Mouse (Mus musculus) liver, embryonic 13.5 days (tissue): ENCODE results near the gene Mlxipl. TPM values are rescaled to one million over a fixed set of nuclear protein-coding genes. Genes with fewer than 3 reads are reported as not detected.

Source experiments
- ATAC-seq: fragments of 200-750 bp; cut with Nextera tagmentation; 2 replicates; pipeline ENCODE4 v1.8.0; 2017; ENCODE audit warnings: low read depth, mild to moderate bottlenecking, moderate number of reproducible peaks, moderate library complexity
- DNase-seq: peaks from one replicate; pipeline ENCODE4 v3.0.0; 2022
- H3K27ac ChIP-seq: fragments of 300-500 bp; sonication (generic); 2 replicates; pipeline ENCODE4 v1.5.1; 2015; ENCODE audit warnings: moderate library complexity, mild to moderate bottlenecking, inconsistent platforms
- H3K27me3 ChIP-seq: fragments of 300-500 bp; sonication (generic); 2 replicates; pipeline ENCODE4 v1.6.1; 2015; ENCODE audit warnings: mild to moderate bottlenecking, inconsistent platforms
- H3K36me3 ChIP-seq: fragments of 300-500 bp; sonication (generic); 2 replicates; pipeline ENCODE4 v1.6.1; 2015; ENCODE audit warnings: mild to moderate bottlenecking, inconsistent platforms
- H3K4me1 ChIP-seq: fragments of 300-500 bp; sonication (generic); replicated peaks from 2 replicates; pipeline ENCODE4 v1.6.1; 2015; ENCODE audit warnings: inconsistent platforms
- H3K4me2 ChIP-seq: fragments of 300-500 bp; sonication (generic); 2 replicates; pipeline ENCODE4 v1.6.1; 2015; ENCODE audit warnings: inconsistent platforms, mild to moderate bottlenecking, moderate library complexity
- H3K4me3 ChIP-seq: fragments of 300-500 bp; sonication (generic); replicated peaks from 2 replicates; pipeline ENCODE4 v1.5.1; 2015; ENCODE audit warnings: mild to moderate bottlenecking, inconsistent platforms
- H3K9ac ChIP-seq: fragments of 300-500 bp; sonication (generic); 2 replicates; pipeline ENCODE4 v1.6.1; 2015; ENCODE audit warnings: mild to moderate bottlenecking, inconsistent platforms
- H3K9me3 ChIP-seq: fragments of 300-500 bp; sonication (generic); replicated peaks from 2 replicates; pipeline ENCODE4 v1.6.1; 2016; ENCODE audit warnings: inconsistent platforms
- WGBS: fragments of 180-500 bp; shearing (Covaris S2); methylation state at CpG from one replicate; pipeline ENCODE4 v1.1.7; 2015; ENCODE audit not compliant: insufficient replicate concordance; 5-methylcytosine and 5-hydroxymethylcytosine counted together
- polyA plus RNA-seq: library from polyadenylated mRNA; unstranded; fragments of >200 nt; fragmentation: Nextera tagmentation; extraction: Ambion mirVana; gene quantifications from 2 replicates; pipeline ENCODE4 v1.2.1, GENCODE M21; 2015

The Mlxipl gene
- polyA plus RNA-seq, 1 experiment from 2014 or later: 8.5 TPM

- Histone ChIP-seq H3K4me2 (peak overlapping the region; percentile 95; the same call in 1 of the 2 replicates), H3K4me3 (no peak overlapping the region)
These were observed 23.7 kb upstream of the Mlxipl start for GRCm38 (mm10) chr5:135066008-135066407.

GRCm38 (mm10) chr5:135070448-135070847 lies 19.2 kb upstream of the Mlxipl start:
- Histone ChIP-seq H3K9me3 (no peaks in the 10 kb centered on the region), H3K4me3 (no peak overlapping the region), H3K27ac (no peak overlapping the region), H3K36me3 (peaks cover 21% of the 10 kb centered on the region; the same call in 1 of the 2 replicates), H3K27me3 (0 out of 2 replicates have a peak, but pooled peaks cover 4% of the 10 kb centered on the region), H3K4me1 (peaks cover 29% of the 10 kb centered on the region), H3K4me2 (no peak overlapping the region), H3K9ac (no peak overlapping the region; the same call in 1 of the 2 replicates)
- DNase-seq (peak; percentile 29), ATAC-seq (peak; percentile 67)
- whole genome bisulfite sequencing: 49% methylated on average over 3 of the region's 3 CpGs

More at GRCm38 (mm10) chr5:135066008-135066407, 23.7 kb upstream of the Mlxipl start:
- H3K27me3 ChIP-seq: no peaks in the 10 kb centered on the region
- WGBS: 80% methylated on average over 3 of the region's 3 CpGs
- DNase-seq (no peak), ATAC-seq (no peak)
- no peak overlapping the region for H3K27ac ChIP-seq
- H3K9ac ChIP-seq: no peak overlapping the region
- peaks cover 29% of the 10 kb centered on the region for H3K36me3 ChIP-seq
- H3K9me3 ChIP-seq: no peaks in the 10 kb centered on the region
- H3K4me1 ChIP-seq: peaks cover 40% of the 10 kb centered on the region

GRCm38 (mm10) chr5:135072061-135072460 lies 17.6 kb upstream of the Mlxipl start:
- Histone ChIP-seq H3K9ac (no peak overlapping the region), H3K27ac (no peak overlapping the region), H3K4me3 (no peak overlapping the region), H3K27me3 (0 out of 2 replicates have a peak, but pooled peaks cover 4% of the 10 kb centered on the region), H3K4me2 (no peak overlapping the region), H3K4me1 (peaks cover 23% of the 10 kb centered on the region), H3K36me3 (peaks cover 10% of the 10 kb centered on the region; the same call in 1 of the 2 replicates), H3K9me3 (no peaks in the 10 kb centered on the region)
- ATAC-seq: no peak
- DNase-seq: no peak
- WGBS: 69% methylated on average over 2 of the region's 2 CpGs

- Histone ChIP-seq H3K9ac (no peak overlapping the region), H3K9me3 (no peaks in the 10 kb centered on the region), H3K4me2 (no peak overlapping the region), H3K27ac (no peak overlapping the region), H3K4me3 (no peak overlapping the region), H3K36me3 (0 out of 2 replicates have a peak, but pooled peaks cover 4% of the 10 kb centered on the region), H3K4me1 (peaks cover 30% of the 10 kb centered on the region), H3K27me3 (0 out of 2 replicates have a peak, but pooled peaks cover 4% of the 10 kb centered on the region)
- DNase-seq: no peak
- 47% methylated on average over 6 of the region's 6 CpGs for WGBS
- ATAC-seq: no peak
These were observed 17.0 kb upstream of the Mlxipl start for GRCm38 (mm10) chr5:135072720-135073119.

- 40% methylated on average over 24 of the region's 26 CpGs for WGBS
- 0 out of 2 replicates have a peak, but pooled peaks cover 5% of the 10 kb centered on the region for H3K27me3 ChIP-seq
- H3K4me1 ChIP-seq: peaks cover 38% of the 10 kb centered on the region
- H3K4me3 ChIP-seq: no peak overlapping the region
- no peaks in the 10 kb centered on the region for H3K9me3 ChIP-seq
- no peak overlapping the region for H3K9ac ChIP-seq
- no peaks in the 10 kb centered on the region for H3K36me3 ChIP-seq
- no peak overlapping the region for H3K4me2 ChIP-seq
- DNase-seq (no peak), ATAC-seq (no peak)
- no peak overlapping the region for H3K27ac ChIP-seq
These were observed 16.1 kb upstream of the Mlxipl start for GRCm38 (mm10) chr5:135073349-135074150.

- Histone ChIP-seq H3K27ac (no peak overlapping the region), H3K4me2 (no peak overlapping the region), H3K4me1 (peaks cover 31% of the 10 kb centered on the region), H3K9ac (no peak overlapping the region), H3K4me3 (no peak overlapping the region), H3K9me3 (no peaks in the 10 kb centered on the region), H3K27me3 (peaks cover 21% of the 10 kb centered on the region; the same call in 1 of the 2 replicates), H3K36me3 (no peaks in the 10 kb centered on the region)
- ATAC-seq (no peak), DNase-seq (no peak)
- WGBS: 50% methylated on average over 4 of the region's 4 CpGs
These were observed 14.0 kb upstream of the Mlxipl start for GRCm38 (mm10) chr5:135075655-135076054.

GRCm38 (mm10) chr5:135076368-135076767 lies 13.3 kb upstream of the Mlxipl start:
- 71% methylated on average over 14 of the region's 14 CpGs for WGBS
- Histone ChIP-seq H3K27me3 (peaks cover 21% of the 10 kb centered on the region; the same call in 1 of the 2 replicates), H3K9ac (no peak overlapping the region), H3K4me2 (no peak overlapping the region), H3K4me1 (peaks cover 26% of the 10 kb centered on the region), H3K9me3 (no peaks in the 10 kb centered on the region), H3K4me3 (no peak overlapping the region), H3K36me3 (no peaks in the 10 kb centered on the region), H3K27ac (no peak overlapping the region)
- ATAC-seq: no peak
- DNase-seq: no peak

GRCm38 (mm10) chr5:135076931-135077505 lies 12.7 kb upstream of the Mlxipl start:
- ATAC-seq: no peak
- H3K9ac ChIP-seq: 0 out of 2 replicates have a peak overlapping the region, but pooled peaks have one; percentile 82
- H3K27me3 ChIP-seq: peaks cover 23% of the 10 kb centered on the region; the same call in 1 of the 2 replicates
- no peaks in the 10 kb centered on the region for H3K36me3 ChIP-seq
- DNase-seq: no peak
- peaks cover 26% of the 10 kb centered on the region for H3K4me1 ChIP-seq
- peak overlapping the region; percentile 93 for H3K4me2 ChIP-seq
- WGBS: 48% methylated on average over 14 of the region's 14 CpGs
- H3K9me3 ChIP-seq: no peaks in the 10 kb centered on the region
- H3K27ac ChIP-seq: no peak overlapping the region
- peak overlapping the region; percentile 66 for H3K4me3 ChIP-seq

- WGBS: 1% methylated on average over 79 of the region's 83 CpGs
- no peaks in the 10 kb centered on the region for H3K9me3 ChIP-seq
- H3K27ac ChIP-seq: no peak within 1 kb of the TSS
- peak within 1 kb of the TSS; percentile 82 for H3K9ac ChIP-seq
- peaks cover 24% of the 10 kb centered on the region for H3K4me1 ChIP-seq
- peak within 1 kb of the TSS; percentile 93 for H3K4me2 ChIP-seq
- peaks cover 22% of the 10 kb centered on the region; the same call in 1 of the 2 replicates for H3K27me3 ChIP-seq
- H3K36me3 ChIP-seq: no peaks in the 10 kb centered on the region
- peak; percentile 84 for DNase-seq
- peak within 1 kb of the TSS; percentile 66 for H3K4me3 ChIP-seq
- peak; percentile 83 for ATAC-seq
These were observed 11.9 kb upstream of the Mlxipl start, which contains the start of gene Vps37d for GRCm38 (mm10) chr5:135077564-135078481. Gene Vps37d, minus strand, starts transcription at chr5:135078266.

- Histone ChIP-seq H3K4me1 (peaks cover 19% of the 10 kb centered on the region), H3K4me3 (peak overlapping the region; percentile 66), H3K27me3 (peaks cover 22% of the 10 kb centered on the region; the same call in 1 of the 2 replicates), H3K9me3 (no peaks in the 10 kb centered on the region), H3K4me2 (peak overlapping the region; percentile 93), H3K9ac (0 out of 2 replicates have a peak overlapping the region, but pooled peaks have one; percentile 82), H3K27ac (no peak overlapping the region), H3K36me3 (no peaks in the 10 kb centered on the region)
- 4% methylated on average over 11 of the region's 11 CpGs for WGBS
- ATAC-seq: no peak
- DNase-seq: no peak
These were observed 11.2 kb upstream of the Mlxipl start for GRCm38 (mm10) chr5:135078482-135078810.
